Mouse (Mus musculus): ENCODE data around the gene Dgkz.

GRCm38 (mm10) chr2:91920130-91920529, 55.5 kb downstream of the Dgkz start:
- TF ChIP-seq CTCF (IDR thresholded peaks at IDR 0.05; ENCODE audit: borderline replicate concordance, insufficient read depth, low read length) (no peak), POLR2A (IDR thresholded peaks at IDR 0.05; ENCODE audit: low read depth, low read length) (no peak)

Data from embryonic fibroblast, embryonic 13.5 days (primary cell).